9 mouse cellular contexts compared by ENCODE assay signal in genomic region chr16:90511551-90512296, GRCm38 (mm10).
DNase-seq lines count a peak whose midpoint lies in the region; ATAC-seq and TF ChIP-seq lines count a peak whose summit lies in the region.
"Had no signal": no experiment of that assay in that cellular context is flagged by ENCODE, and none has a peak within 500 bp of the region (broad histone marks: within the 10 kb centered on the region; RNA-seq: fewer than 3 reads in every experiment).

No protein-coding gene starts in this region.

- 88% methylated on average over 19 of the region's 19 CpGs for WGBS in heart, embryonic 11.5 days (ENCODE audit: insufficient replicate concordance)
- WGBS in lung, adult 2 months, result 72% methylated on average over 19 of the region's 19 CpGs
- 95% methylated on average over 19 of the region's 19 CpGs for WGBS in forebrain, embryonic 13.5 days

- no peak overlapping the region for H3K4me3 ChIP-seq in heart, embryonic 11.5 days (ENCODE audit: low read depth, low read length)
- H3K4me3 ChIP-seq in lung, adult 2 months (replicated peaks; ENCODE audit: extremely low read depth, low read depth, low read length), result no peak overlapping the region
- H3K4me3 ChIP-seq in forebrain, embryonic 13.5 days, result no peak overlapping the region

- no peaks in the 10 kb centered on the region for H3K36me3 ChIP-seq in heart, embryonic 11.5 days (ENCODE audit: control insufficient read depth, insufficient read depth, low read length)
- no peaks in the 10 kb centered on the region for H3K36me3 ChIP-seq in forebrain, embryonic 13.5 days (ENCODE audit: poor library complexity, severe bottlenecking)

- H3K9me3 ChIP-seq in heart, embryonic 11.5 days (replicated peaks; ENCODE audit: control insufficient read depth, low read length), result no peaks in the 10 kb centered on the region
- H3K9me3 ChIP-seq in forebrain, embryonic 13.5 days (replicated peaks), result no peaks in the 10 kb centered on the region

- DNase-seq in heart, adult 18-20 months, result peak; percentile 63 to 68
- peak; percentile 60 for DNase-seq in NIH3T3 (ENCODE audit: low read depth)
- peak; percentile 49 for DNase-seq in gastrocnemius, postnatal 25 days
- peak; percentile 11 for DNase-seq in lung, adult 2 months
- DNase-seq in thymus, postnatal 10 days (ENCODE audit: low spot score in 2 of 2), result no peak
- DNase-seq in natural killer cell, adult 2 months (ENCODE audit: low spot score in 2 of 2), result no peak
- DNase-seq: retina, postnatal 1 day had no signal

- H3K4me2 ChIP-seq in heart, embryonic 11.5 days, result no peak overlapping the region
- no peak overlapping the region for H3K4me2 ChIP-seq in forebrain, embryonic 13.5 days

- H3K27me3 ChIP-seq in heart, embryonic 11.5 days (ENCODE audit: control insufficient read depth, insufficient read depth, low read length), result no peaks in the 10 kb centered on the region
- H3K27me3 ChIP-seq in forebrain, embryonic 13.5 days, result no peaks in the 10 kb centered on the region

- no peak for ATAC-seq in heart, embryonic 11.5 days (replicated peaks; ENCODE audit: insufficient number of reproducible peaks, low FRiP score, low TSS enrichment)
- ATAC-seq in forebrain, embryonic 13.5 days, result no peak

- no peak overlapping the region for H3K27ac ChIP-seq in heart, embryonic 11.5 days (ENCODE audit: low read depth, low read length)
- no peak overlapping the region for H3K27ac ChIP-seq in forebrain, embryonic 13.5 days

- no peak for TF ChIP-seq CTCF in lung, adult 2 months (IDR thresholded peaks at IDR 0.05; ENCODE audit: insufficient read depth, low read length)

- H3K4me1 ChIP-seq in heart, embryonic 11.5 days (ENCODE audit: control insufficient read depth, insufficient read depth, low read length), result no peaks in the 10 kb centered on the region
- no peaks in the 10 kb centered on the region for H3K4me1 ChIP-seq in lung, adult 2 months (ENCODE audit: control insufficient read depth, insufficient read depth, low read length)
- no peaks in the 10 kb centered on the region for H3K4me1 ChIP-seq in forebrain, embryonic 13.5 days

- no peak overlapping the region for H3K9ac ChIP-seq in heart, embryonic 11.5 days (ENCODE audit: low read depth, low read length)
- H3K9ac ChIP-seq in forebrain, embryonic 13.5 days, result no peak overlapping the region

- no peak for TF ChIP-seq POLR2A in lung, adult 2 months (IDR thresholded peaks at IDR 0.05; ENCODE audit: borderline replicate concordance, extremely low read depth, low read depth, low read length)

Comparison
In these comparisons a context has a peak if more than half of its experiments do, and no peak if none do; other contexts are left out.
1. DNase-seq: peak in heart, adult 18-20 months (2 of 2), NIH3T3 (single experiment), gastrocnemius, postnatal 25 days (single experiment) and lung, adult 2 months (single experiment); none in thymus, postnatal 10 days (0 of 2) and natural killer cell, adult 2 months (0 of 2).